Mouse (Mus musculus): ENCODE measurements around the gene Hif3a. TPM values are rescaled to one million over a fixed set of nuclear protein-coding genes. Genes with fewer than 3 reads are reported as not detected.

Hif3a gene
- total and polyA plus RNA-seq, 3 experiments, result 8.0 to 37.9 TPM; not detected in 1

DNA sequence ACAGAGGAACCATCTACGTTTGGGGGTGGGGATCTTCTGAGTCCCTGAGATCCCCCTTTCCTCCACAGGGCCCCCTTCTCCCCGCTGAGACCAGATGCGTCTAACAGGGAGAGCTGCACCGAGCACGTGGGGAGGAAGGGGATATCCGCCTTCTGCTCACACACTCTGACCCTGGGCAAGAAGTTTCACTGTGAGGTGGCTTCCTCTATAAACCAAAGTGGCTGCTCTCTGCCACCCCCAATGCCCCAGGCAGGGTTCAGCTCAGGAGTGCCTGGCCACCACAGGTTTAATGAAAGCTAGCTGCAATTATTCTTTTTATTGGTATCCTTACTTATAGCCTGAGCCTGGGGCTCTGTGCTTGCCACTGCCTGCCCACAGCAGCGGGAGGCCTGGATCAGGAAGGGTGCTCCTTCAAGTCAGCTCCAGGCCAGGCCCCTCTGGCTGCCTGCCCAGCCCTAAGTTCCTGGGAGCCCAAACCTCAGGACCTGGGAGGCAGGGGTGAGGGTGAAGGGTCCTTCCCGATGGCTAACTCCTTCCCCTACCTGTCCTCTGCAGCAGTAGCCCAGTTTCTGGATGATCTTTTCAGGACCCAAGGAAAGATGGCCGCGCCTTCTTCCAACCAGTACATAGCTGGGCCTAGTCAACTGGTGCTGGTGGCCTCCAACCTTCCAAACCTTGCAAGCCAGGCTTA is 37.3 kb downstream of the Hif3a start:
- Histone ChIP-seq H3K36me3 (ENCODE audit: control insufficient read depth in 1 of 2, insufficient read depth in 2 of 2, low read length in 2 of 2) (peaks cover 0 to 16% of the 10 kb centered on the region in 2 experiments; a peak in 3 of 4 replicates), H3K4me1 (ENCODE audit: control insufficient read depth in 1 of 2, insufficient read depth in 2 of 2, low read length in 2 of 2) (peaks cover 4 to 19% of the 10 kb centered on the region in 2 experiments; a peak in 3 of 4 replicates), H3K4me3 (ENCODE audit: control insufficient read depth in 1 of 2, insufficient read depth in 1 of 2, low read depth in 2 of 2, low read length in 2 of 2) (no peak overlapping the region), H3K79me2 (ENCODE audit: control insufficient read depth, insufficient read depth, low read length, poor library complexity) (peaks cover 54% of the 10 kb centered on the region), H3K27ac (ENCODE audit: control insufficient read depth, low read depth, low read length) (no peak overlapping the region), H3K9me3 (replicated peaks; ENCODE audit: insufficient read depth, low read length) (no peaks in the 10 kb centered on the region), H3K27me3 (ENCODE audit: control insufficient read depth in 1 of 2, insufficient read depth in 2 of 2, low read length in 2 of 2) (no peaks in the 10 kb centered on the region), H3K9ac (ENCODE audit: control insufficient read depth, low read depth, low read length, poor library complexity, severe bottlenecking) (no peak overlapping the region)
- DNase-seq (ENCODE audit: low read depth, low spot score), result no peak
- TF ChIP-seq CTCF (IDR thresholded peaks at IDR 0.05 in 2 of 3, conservative IDR thresholded peaks at IDR 0.05 in 1 of 3; ENCODE audit: control insufficient read depth in 1 of 3, insufficient read depth in 1 of 3, low read depth in 2 of 3, low read length in 3 of 3, poor library complexity in 1 of 3, severe bottlenecking in 1 of 3) (no peak), MYC (IDR thresholded peaks at IDR 0.05; ENCODE audit: low read depth, low read length) (no peak), ZKSCAN1 (IDR thresholded peaks at IDR 0.05; ENCODE audit: low read depth, low read length) (no peak), E2F4 (IDR thresholded peaks at IDR 0.05; ENCODE audit: borderline replicate concordance, low read depth, low read length) (no peak), BHLHE40 (IDR thresholded peaks at IDR 0.05; ENCODE audit: borderline replicate concordance, low read depth, low read length) (no peak), UBTF (IDR thresholded peaks at IDR 0.05; ENCODE audit: borderline replicate concordance, insufficient read depth, low read depth, low read length) (no peak), USF1 (IDR thresholded peaks at IDR 0.05; ENCODE audit: low read depth, low read length) (no peak), ZNF384 (IDR thresholded peaks at IDR 0.05; ENCODE audit: low read depth, low read length) (no peak), TBP (IDR thresholded peaks at IDR 0.05; ENCODE audit: low read depth, low read length) (no peak)

DNA sequence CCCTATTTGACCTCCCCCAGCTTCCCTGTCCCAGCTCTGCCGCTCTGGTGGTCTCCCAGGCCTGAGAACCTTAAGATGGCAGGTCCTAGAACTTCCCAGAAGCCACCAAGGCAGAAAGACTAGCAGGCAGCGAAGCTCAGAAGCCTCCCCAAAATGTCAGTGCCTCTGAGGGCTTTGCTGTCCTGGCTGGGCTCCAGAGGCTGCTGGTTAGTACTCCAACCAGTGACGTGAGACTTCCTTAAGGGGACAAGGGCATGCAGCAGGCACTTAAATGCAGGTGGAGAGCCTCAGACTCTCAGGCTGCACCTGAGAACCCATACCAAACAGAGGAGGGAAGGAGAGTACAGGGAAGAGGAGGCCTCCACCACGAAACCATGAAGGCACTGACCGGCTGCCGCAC is 38.1 kb downstream of the Hif3a start:
- no peak overlapping the region for H3K9ac ChIP-seq (ENCODE audit: control insufficient read depth, low read depth, low read length, poor library complexity, severe bottlenecking)
- H3K27ac ChIP-seq (ENCODE audit: control insufficient read depth, low read depth, low read length), result no peak overlapping the region
- H3K9me3 ChIP-seq (replicated peaks; ENCODE audit: insufficient read depth, low read length), result no peaks in the 10 kb centered on the region
- TF ChIP-seq KAT2A (conservative IDR thresholded peaks at IDR 0.05; ENCODE audit: low read depth, low read length) (no peak), MXI1 (IDR thresholded peaks at IDR 0.05; ENCODE audit: low read depth, low read length) (no peak), RCOR1 (IDR thresholded peaks at IDR 0.05; ENCODE audit: low read depth, low read length) (no peak), RAD21 (IDR thresholded peaks at IDR 0.05; ENCODE audit: low read depth, low read length) (no peak), USF1 (IDR thresholded peaks at IDR 0.05; ENCODE audit: low read depth, low read length) (no peak), ZC3H11A (IDR thresholded peaks at IDR 0.05; ENCODE audit: low read depth, low read length) (no peak), MEF2A (IDR thresholded peaks at IDR 0.05; ENCODE audit: extremely low read depth, insufficient replicate concordance, low read depth, low read length, poor library complexity, severe bottlenecking) (no peak), CHD2 (IDR thresholded peaks at IDR 0.05; ENCODE audit: low read length) (no peak), TBP (IDR thresholded peaks at IDR 0.05; ENCODE audit: low read depth, low read length) (no peak), E2F4 (IDR thresholded peaks at IDR 0.05; ENCODE audit: borderline replicate concordance, low read depth, low read length) (no peak), MYB (IDR thresholded peaks at IDR 0.05; ENCODE audit: low read depth, low read length) (no peak)
- no peaks in the 10 kb centered on the region for H3K27me3 ChIP-seq (ENCODE audit: control insufficient read depth in 1 of 2, insufficient read depth in 2 of 2, low read length in 2 of 2)
- peaks cover 4 to 19% of the 10 kb centered on the region in 2 experiments; a peak in 3 of 4 replicates for H3K4me1 ChIP-seq (ENCODE audit: control insufficient read depth in 1 of 2, insufficient read depth in 2 of 2, low read length in 2 of 2)
- H3K79me2 ChIP-seq (ENCODE audit: control insufficient read depth, insufficient read depth, low read length, poor library complexity), result peaks cover 57% of the 10 kb centered on the region
- DNase-seq (ENCODE audit: low read depth, low spot score), result no peak
- H3K36me3 ChIP-seq (ENCODE audit: control insufficient read depth in 1 of 2, insufficient read depth in 2 of 2, low read length in 2 of 2), result peaks cover 0 to 16% of the 10 kb centered on the region in 2 experiments; a peak in 3 of 4 replicates
- H3K4me3 ChIP-seq (ENCODE audit: control insufficient read depth in 1 of 2, insufficient read depth in 1 of 2, low read depth in 2 of 2, low read length in 2 of 2), result no peak overlapping the region

Data from MEL (cell line).